Mouse (Mus musculus): Measurements from ENCODE around the gene Crocc2.

- TF ChIP-seq EP300 (IDR thresholded peaks at IDR 0.05; ENCODE audit: low read depth) (no peak), CTCF (IDR thresholded peaks at IDR 0.05; ENCODE audit: low read depth) (no peak)
Measured at GRCm38 (mm10) chr1:93158916-93159315, 9.6 kb upstream of the Crocc2 start.
